Comparison of ENCODE assay signal across 24 mouse cellular contexts in the genomic region with DNA sequence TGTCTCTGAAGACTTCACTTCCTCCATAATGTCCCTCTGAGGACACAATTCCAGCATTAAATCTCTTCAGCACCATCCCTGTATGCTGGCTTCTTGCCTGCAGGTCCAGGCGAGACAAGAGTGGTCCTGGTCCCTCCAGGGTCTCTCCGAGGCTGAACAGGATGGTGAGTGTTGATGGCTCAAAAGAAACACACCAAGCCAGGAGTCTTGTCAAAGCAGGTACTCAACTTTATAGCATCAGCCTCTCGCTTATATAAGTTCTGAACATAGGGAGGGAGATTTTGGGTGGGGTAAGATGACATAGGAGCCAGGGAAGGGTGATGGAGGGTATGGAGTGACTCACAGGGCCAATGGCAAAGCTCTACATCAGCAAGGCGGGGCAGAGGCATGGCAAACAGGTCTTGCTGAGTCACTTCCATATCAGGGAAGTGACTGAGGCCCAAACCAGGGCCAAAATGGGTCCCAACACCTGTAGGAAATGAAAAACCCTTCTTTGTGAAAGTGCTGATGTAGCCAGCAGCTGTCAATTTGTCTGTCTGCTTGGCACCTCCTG.
"Had no signal": no experiment of that assay in that cellular context is flagged by ENCODE, and none has a peak within 500 bp of the region (broad histone marks: within the 10 kb centered on the region; RNA-seq: fewer than 3 reads in every experiment).

No protein-coding gene starts in this region.

- H3K36me3 ChIP-seq: heart, embryonic 13.5 days; heart, embryonic 15.5 days; hindbrain, embryonic 13.5 days; hindbrain, embryonic 15.5 days; intestine, embryonic 15.5 days; limb, embryonic 10.5 days; limb, embryonic 12.5 days had no signal

- H3K4me2 ChIP-seq: heart, embryonic 11.5 days; heart, embryonic 13.5 days; heart, embryonic 15.5 days; hindbrain, embryonic 13.5 days; hindbrain, embryonic 15.5 days; intestine, embryonic 15.5 days; limb, embryonic 12.5 days had no signal

- H3K9ac ChIP-seq: heart, embryonic 13.5 days; heart, embryonic 15.5 days; hindbrain, embryonic 13.5 days; hindbrain, embryonic 15.5 days; intestine, embryonic 15.5 days; limb, embryonic 12.5 days had no signal

- ATAC-seq: inflammation-experienced regulatory T-cells, adult 6 months; intestine, embryonic 15.5 days; intestine, postnatal 0 days had no signal

- H3K4me3 ChIP-seq: gastrocnemius, adult 2 months; heart, embryonic 13.5 days; heart, embryonic 15.5 days; hindbrain, embryonic 13.5 days; hindbrain, embryonic 15.5 days; intestine, embryonic 15.5 days; layer of hippocampus, adult 2 months; left cerebral cortex, adult 2 months; limb, embryonic 10.5 days; limb, embryonic 12.5 days had no signal

- DNase-seq: gastrocnemius, adult 2 months; gastrocnemius, postnatal 10 days; gastrocnemius, postnatal 25 days; heart, adult 18-20 months; heart, postnatal 14 days; heart, postnatal 36 days; kidney, adult 18-20 months; kidney, adult 8-10 months; kidney, postnatal 10 days; kidney, postnatal 25 days; kidney, postnatal 4 days; liver had no signal

- H3K27me3 ChIP-seq: heart, embryonic 13.5 days; heart, embryonic 15.5 days; hindbrain, embryonic 13.5 days; hindbrain, embryonic 15.5 days; intestine, embryonic 15.5 days; limb, embryonic 12.5 days had no signal

- H3K27ac ChIP-seq: gastrocnemius, adult 2 months; heart, embryonic 13.5 days; heart, embryonic 15.5 days; hindbrain, embryonic 13.5 days; hindbrain, embryonic 15.5 days; intestine, embryonic 15.5 days; layer of hippocampus, adult 2 months; left cerebral cortex, adult 2 months; limb, embryonic 10.5 days; limb, embryonic 12.5 days had no signal

- H3K4me1 ChIP-seq: intestine, embryonic 15.5 days had no signal

- H3K9me3 ChIP-seq: heart, embryonic 13.5 days; heart, embryonic 15.5 days; hindbrain, embryonic 13.5 days; hindbrain, embryonic 15.5 days; intestine, embryonic 15.5 days; limb, embryonic 10.5 days; limb, embryonic 12.5 days had no signal
